Mouse (Mus musculus) macrophage (primary cell): ENCODE measurements around the gene Epas1. TPM values are rescaled to one million over a fixed set of nuclear protein-coding genes. Genes with fewer than 3 reads are reported as not detected.

Experiments
- H3K27ac ChIP-seq: fragments of 350-480 bp; formaldehyde crosslinking; 2 replicates; pipeline ENCODE4 v1.9.0; 2021
- H3K36me3 ChIP-seq: fragments of 350-480 bp; formaldehyde crosslinking; 2 replicates; pipeline ENCODE4 v1.9.0; 2021; ENCODE audit errors: inconsistent target
- H3K4me3 ChIP-seq: fragments of 350-480 bp; formaldehyde crosslinking; 2 replicates; pipeline ENCODE4 v1.9.0; 2021; ENCODE audit errors: inconsistent target
- H3K79me2 ChIP-seq: fragments of 350-480 bp; formaldehyde crosslinking; 2 replicates; pipeline ENCODE4 v1.9.0; 2021; ENCODE audit errors: inconsistent target
- WGBS: methylation state at CpG from one replicate; pipeline ENCODE4 v1.1.7; 2026; ENCODE audit warnings: inconsistent platforms; ENCODE audit not compliant: missing documents; 5-methylcytosine and 5-hydroxymethylcytosine counted together
- polyA plus RNA-seq: library from polyadenylated mRNA; stranded (reverse); fragments of 250-400 nt; gene quantifications from 3 replicates; pipeline ENCODE4 v1.2.4, GENCODE M21; 2018; ENCODE audit warnings: inconsistent platforms

Epas1 gene
- polyA plus RNA-seq, 1 experiment from 2014 or later: 6.8 TPM

- WGBS: 87% methylated on average over 13 of the region's 13 CpGs
- no peak overlapping the region for H3K27ac ChIP-seq
Measured at GRCm38 (mm10) chr17:86852591-86853031, 99.1 kb downstream of the Epas1 start.

DNA sequence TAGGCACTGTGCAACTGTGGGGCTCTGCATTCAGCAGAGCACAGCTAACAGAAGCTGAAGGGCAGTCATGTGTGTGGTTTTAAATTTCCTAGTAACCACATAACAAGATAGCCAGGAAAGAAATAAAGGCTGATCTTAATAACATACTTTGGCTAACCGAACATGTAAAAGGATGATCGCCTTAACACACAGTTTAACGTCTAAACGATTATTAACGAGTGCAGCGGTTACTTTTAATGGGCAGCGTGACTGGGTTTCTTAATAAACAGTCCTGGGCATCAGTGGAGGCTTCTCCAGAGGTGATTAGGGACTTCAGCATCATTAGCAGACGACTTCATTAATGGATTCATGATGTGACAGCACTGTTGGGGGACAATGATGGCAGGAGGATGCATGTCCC is 117.1 kb downstream of the Epas1 start:
- no peaks in the 10 kb centered on the region for H3K79me2 ChIP-seq
- 95% methylated on average over 8 of the region's 8 CpGs for WGBS
- H3K27ac ChIP-seq: no peak overlapping the region
- H3K4me3 ChIP-seq: no peak overlapping the region
- H3K36me3 ChIP-seq: no peaks in the 10 kb centered on the region

More at GRCm38 (mm10) chr17:86852591-86853031, 99.1 kb downstream of the Epas1 start:
- H3K79me2 ChIP-seq: no peaks in the 10 kb centered on the region
- H3K36me3 ChIP-seq: no peaks in the 10 kb centered on the region
- H3K4me3 ChIP-seq: no peak overlapping the region

DNA sequence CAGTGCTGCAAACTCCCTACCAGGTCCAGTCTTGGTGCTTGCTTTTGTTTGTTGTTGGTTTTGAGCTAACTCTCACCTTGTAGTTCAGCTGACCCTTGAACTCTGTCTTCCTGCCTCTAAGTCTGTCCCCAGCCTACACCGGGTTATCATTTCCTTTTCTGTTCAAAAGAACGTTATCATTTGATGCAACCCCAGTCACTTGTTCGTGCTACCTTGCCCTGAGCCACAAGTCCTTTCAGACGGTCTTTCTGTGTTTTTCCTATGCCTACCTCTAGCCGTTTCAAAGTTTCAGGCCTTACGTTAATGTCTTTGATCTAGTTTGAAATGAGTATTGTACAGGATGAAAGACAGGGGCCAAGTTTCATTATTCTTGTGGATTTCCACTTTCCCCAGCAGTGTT is 119.1 kb downstream of the Epas1 start:
- WGBS: 69% methylated on average over 6 of the region's 6 CpGs
- no peaks in the 10 kb centered on the region for H3K79me2 ChIP-seq

GRCm38 (mm10) chr17:86876940-86877339 is 123.4 kb downstream of the Epas1 start:
- H3K4me3 ChIP-seq: no peak overlapping the region
- no peaks in the 10 kb centered on the region for H3K36me3 ChIP-seq
- no peaks in the 10 kb centered on the region for H3K79me2 ChIP-seq
- WGBS: 83% methylated on average over 9 of the region's 9 CpGs
- no peak overlapping the region for H3K27ac ChIP-seq

More for the DNA sequence above, 119.1 kb downstream of the Epas1 start:
- Histone ChIP-seq H3K36me3 (no peaks in the 10 kb centered on the region), H3K4me3 (no peak overlapping the region), H3K27ac (no peak overlapping the region)

- Histone ChIP-seq H3K79me2 (no peaks in the 10 kb centered on the region), H3K27ac (no peak overlapping the region), H3K36me3 (no peaks in the 10 kb centered on the region), H3K4me3 (no peak overlapping the region)
- 66% methylated on average over 2 of the region's 2 CpGs for WGBS
Measured at GRCm38 (mm10) chr17:86877747-86878146, 124.2 kb downstream of the Epas1 start.

DNA sequence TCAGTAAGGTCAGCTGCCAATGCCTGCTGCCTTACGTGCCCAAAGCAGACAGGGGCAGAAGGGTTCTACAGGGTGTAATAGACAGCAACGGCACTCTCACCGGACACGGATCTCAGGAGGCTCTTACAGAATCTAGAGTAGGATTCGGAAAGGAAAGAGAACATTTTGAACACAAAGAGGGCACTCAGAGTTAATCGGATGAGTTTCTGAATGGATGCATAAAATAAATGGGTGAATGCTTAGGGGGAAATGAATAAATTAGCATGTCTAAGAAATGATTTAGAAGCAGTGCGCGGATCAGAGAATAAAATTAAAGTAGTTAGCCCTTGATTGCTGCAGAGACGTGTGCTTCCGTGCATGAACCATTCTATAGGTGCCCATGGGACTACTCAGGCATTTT is 126.6 kb downstream of the Epas1 start:
- Histone ChIP-seq H3K4me3 (no peak overlapping the region), H3K27ac (no peak overlapping the region), H3K36me3 (no peaks in the 10 kb centered on the region), H3K79me2 (no peaks in the 10 kb centered on the region)
- WGBS: 91% methylated on average over 10 of the region's 10 CpGs

GRCm38 (mm10) chr17:86880461-86881044 is 127.1 kb downstream of the Epas1 start:
- WGBS: 52% methylated on average over 4 of the region's 4 CpGs
- H3K79me2 ChIP-seq: no peaks in the 10 kb centered on the region
- no peak overlapping the region for H3K4me3 ChIP-seq
- no peak overlapping the region for H3K27ac ChIP-seq
- H3K36me3 ChIP-seq: no peaks in the 10 kb centered on the region

Other genes with a start within 250 kb of the Epas1 start
- not detected in 3 replicates for gene Gm10309, start 248.5 kb upstream of the Epas1 start, polyA plus RNA-seq
- gene Tmem247, start 163.6 kb downstream of the Epas1 start, polyA plus RNA-seq: not detected in 3 replicates
- not detected in 3 replicates for gene Atp6v1e2, start 194.2 kb downstream of the Epas1 start, polyA plus RNA-seq
- 21.2 to 41.7 TPM (median 31.1 TPM) in 3 replicates for gene Rhoq, start 209.4 kb downstream of the Epas1 start, polyA plus RNA-seq